Mouse (Mus musculus) left cerebral cortex, postnatal 36 days (tissue): ENCODE results near the gene C2cd6. TPM values are rescaled to one million over a fixed set of nuclear protein-coding genes. Genes with fewer than 3 reads are reported as not detected.

Experiments
- total RNA-seq, 2 experiments: library from RNA; stranded (reverse); gene quantifications; 2 replicates each; pipeline ENCODE4 v1.2.3; 2021

Gene C2cd6
- total RNA-seq, 2 experiments from 2014 or later: not detected

Other genes starting within 250 kb of the C2cd6 start
- gene Trak2, start 121.5 kb downstream of the C2cd6 start, total RNA-seq: 100 to 1,000 TPM; 157 to 160 TPM
- gene Stradb, start 121.4 kb downstream of the C2cd6 start, total RNA-seq: 10 to 100 TPM; 56.8 to 61.5 TPM
- gene Tmem237, start 25.5 kb upstream of the C2cd6 start, total RNA-seq: 10 to 100 TPM; 30.2 to 32.2 TPM
- gene Mpp4, start 68.5 kb upstream of the C2cd6 start, total RNA-seq: 1 to 10 TPM in 1 of 2 experiments, under 1 TPM in 1; 0.79 to 2.0 TPM
- gene Als2, start 142.3 kb upstream of the C2cd6 start, total RNA-seq: 10 to 100 TPM; 37.2 to 37.9 TPM
- gene Cdk15, start 162.0 kb upstream of the C2cd6 start, total RNA-seq: 1 to 10 TPM in 1 of 2 experiments, under 1 TPM in 1; 0.35 to 1.1 TPM